Mouse (Mus musculus): ENCODE data around the gene Gm49396.

Gene Gm49396

GRCm38 (mm10) chr7:30614454-30614853, 51.3 kb downstream of the Gm49396 start:
- DNase-seq = no peak

GRCm38 (mm10) chr7:30615049-30615760, 52.1 kb downstream of the Gm49396 start:
- no peak for DNase-seq

Data from cerebellum, adult 18-20 months (tissue).